Mouse (Mus musculus): Measurements from ENCODE around the gene Fbxl16.

DNA sequence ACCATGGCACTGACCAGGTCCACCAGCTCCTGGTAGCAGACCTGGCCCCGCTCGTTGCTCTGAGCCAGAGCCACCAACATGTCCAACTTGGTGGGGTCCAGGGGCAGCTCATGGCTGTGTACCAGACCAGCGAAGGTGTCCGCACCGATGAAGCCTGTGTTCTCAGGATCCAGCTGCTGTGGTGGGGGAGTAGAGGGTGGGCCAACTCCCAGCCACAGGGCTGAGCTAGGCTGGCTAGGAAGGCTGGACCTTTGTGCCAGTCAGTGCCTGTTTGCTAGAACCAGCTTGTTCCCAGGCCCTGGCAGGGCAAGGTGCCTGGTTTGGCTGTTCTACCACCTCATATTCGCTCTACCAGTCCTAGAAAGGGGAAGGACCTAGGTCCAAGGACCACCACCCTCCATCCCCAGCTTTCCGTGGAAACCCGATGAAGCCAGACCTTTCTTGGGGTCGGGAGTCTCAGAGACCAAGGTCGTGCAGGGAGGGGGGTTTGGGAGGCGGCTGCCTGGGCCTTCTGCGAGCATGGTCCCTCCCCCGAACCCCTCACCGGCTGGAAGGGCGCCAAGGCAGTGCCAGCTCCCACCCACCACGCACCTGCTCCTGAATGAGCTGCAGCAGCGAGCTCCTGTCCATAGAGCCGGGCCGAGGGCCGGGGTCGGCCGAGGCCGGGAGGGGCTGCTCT, 27.7 kb downstream of the Fbxl16 start:
- TF ChIP-seq POLR2A (IDR thresholded peaks at IDR 0.05; ENCODE audit: low read depth, low read length) (no peak), CTCF (IDR thresholded peaks at IDR 0.05; ENCODE audit: extremely low read depth, insufficient read depth, insufficient read length, insufficient replicate concordance) (no peak)
